Mouse (Mus musculus) naive thymus-derived CD4-positive, alpha-beta T cell, adult 2 months (primary cell): ENCODE results near the gene Qrich1.
A peak's percentile ranks its signal among the peaks of the same experiment; 100 is the strongest.
"Not testable (repeated sequence)": the region's sequence is repeated elsewhere in the genome, so short reads cannot be mapped to it uniquely, and the experiment has no call there.

Experiments
- DNase-seq: peaks from one replicate; pipeline ENCODE4 v3.0.0-alpha.2; 2011; ENCODE audit warnings: low read depth

Gene Qrich1

GRCm38 (mm10) chr9:108587571-108588180 lies 71.1 kb downstream of the Qrich1 start:
- DNase-seq, result no peak

GRCm38 (mm10) chr9:108589229-108589628 lies 72.6 kb downstream of the Qrich1 start:
- peak; percentile 42 for DNase-seq

- DNase-seq, result no peak
Observed at GRCm38 (mm10) chr9:108591462-108591861, 74.9 kb downstream of the Qrich1 start.

- DNase-seq, result no peak
Observed at GRCm38 (mm10) chr9:108594354-108594753, 77.7 kb downstream of the Qrich1 start.

- peak; percentile 68 for DNase-seq
Observed at GRCm38 (mm10) chr9:108596998-108597764, 80.6 kb downstream of the Qrich1 start, which contains the start of gene P4htm. P4htm (minus strand) TSS chr9:108597667.

GRCm38 (mm10) chr9:108599021-108599566 lies 82.5 kb downstream of the Qrich1 start:
- DNase-seq, result no peak

- DNase-seq, result no peak
Observed at GRCm38 (mm10) chr9:108600011-108600410, 83.4 kb downstream of the Qrich1 start.

GRCm38 (mm10) chr9:108601986-108602385 lies 85.4 kb downstream of the Qrich1 start:
- DNase-seq, result no peak

GRCm38 (mm10) chr9:108607929-108608328 lies 91.3 kb downstream of the Qrich1 start:
- not testable (repeated sequence) for DNase-seq

GRCm38 (mm10) chr9:108608889-108609288 lies 92.3 kb downstream of the Qrich1 start:
- no peak for DNase-seq
